ENCODE assay signal across 22 mouse cellular contexts in the genomic region with DNA sequence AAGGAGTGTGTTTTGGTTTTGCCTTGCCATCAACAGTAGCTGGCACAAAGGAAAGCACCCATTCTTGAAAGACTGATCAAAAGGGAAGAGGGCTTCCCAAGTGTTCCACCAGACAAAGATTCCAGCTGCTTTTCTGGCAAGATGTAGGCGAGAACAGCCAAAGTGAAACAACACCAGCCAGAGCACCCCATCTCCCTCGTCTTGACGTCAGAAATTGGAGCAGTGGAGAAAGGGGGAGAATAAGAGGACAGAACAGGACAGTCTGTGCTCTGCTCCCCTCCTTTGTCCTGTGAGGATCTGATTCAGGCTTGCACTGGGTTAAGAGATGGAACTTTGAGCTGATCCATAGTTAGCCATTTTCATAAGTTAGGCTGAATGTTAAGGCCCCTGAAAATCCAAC. TPM values are rescaled to one million over a fixed set of nuclear protein-coding genes. Genes with fewer than 3 reads are reported as not detected.
DNase-seq lines count a peak whose midpoint lies in the region; ATAC-seq and TF ChIP-seq lines count a peak whose summit lies in the region.
"Had no signal": no experiment of that assay in that cellular context is flagged by ENCODE, and none has a peak within 500 bp of the region (broad histone marks: within the 10 kb centered on the region; RNA-seq: fewer than 3 reads in every experiment).

No protein-coding gene starts in this region.

- TF ChIP-seq POLR2A in testis, adult 2 months (IDR thresholded peaks at IDR 0.05; ENCODE audit: control insufficient read depth, low read depth, low read length): no peak
- TF ChIP-seq POLR2A in olfactory bulb, adult 2 months (IDR thresholded peaks at IDR 0.05; ENCODE audit: insufficient read depth, low read depth, low read length): no peak

- H3K4me1 ChIP-seq in forebrain, embryonic 15.5 days: peaks cover 3% of the 10 kb centered on the region; the same call in 1 of the 2 replicates
- H3K4me1 ChIP-seq in forebrain, embryonic 16.5 days (replicated peaks; ENCODE audit: control insufficient read depth, insufficient read depth, low read length): no peaks in the 10 kb centered on the region
- H3K4me1 ChIP-seq in hindbrain, embryonic 13.5 days (replicated peaks): peaks cover under 1% of the 10 kb centered on the region; the same call in 1 of the 2 replicates
- H3K4me1 ChIP-seq in hindbrain, embryonic 11.5 days (replicated peaks; ENCODE audit: control insufficient read depth, insufficient read depth, low read length): no peaks in the 10 kb centered on the region
- H3K4me1 ChIP-seq in testis, adult 2 months (ENCODE audit: control insufficient read depth, insufficient read depth, low read length): no peaks in the 10 kb centered on the region
- no peaks in the 10 kb centered on the region for H3K4me1 ChIP-seq in olfactory bulb, adult 2 months (ENCODE audit: control insufficient read depth, insufficient read depth, low read length)
- H3K4me1 ChIP-seq in kidney, embryonic 15.5 days: no peaks in the 10 kb centered on the region
- H3K4me1 ChIP-seq: limb, embryonic 12.5 days; liver, embryonic 12.5 days had no signal

- 0 out of 2 replicates have a peak overlapping the region, but pooled peaks have one; percentile 15 for H3K27ac ChIP-seq in forebrain, embryonic 15.5 days (replicated peaks)
- H3K27ac ChIP-seq in forebrain, embryonic 16.5 days (ENCODE audit: low read length): no peak overlapping the region
- peak overlapping the region; percentile 50 for H3K27ac ChIP-seq in hindbrain, embryonic 13.5 days
- H3K27ac ChIP-seq in hindbrain, embryonic 11.5 days (ENCODE audit: low read depth, low read length): no peak overlapping the region
- peak overlapping the region; percentile 78 for H3K27ac ChIP-seq in testis, adult 2 months (ENCODE audit: control insufficient read depth, insufficient read depth, low read depth, low read length)
- H3K27ac ChIP-seq in olfactory bulb, adult 2 months (ENCODE audit: insufficient read depth, low read depth, low read length): peak overlapping the region; percentile 68
- H3K27ac ChIP-seq in kidney, embryonic 15.5 days: no peak overlapping the region
- H3K27ac ChIP-seq: limb, embryonic 12.5 days; liver, embryonic 12.5 days had no signal

- H3K27me3 ChIP-seq in forebrain, embryonic 15.5 days: no peaks in the 10 kb centered on the region
- H3K27me3 ChIP-seq in forebrain, embryonic 16.5 days (replicated peaks; ENCODE audit: control insufficient read depth, insufficient read depth, low read length): no peaks in the 10 kb centered on the region
- H3K27me3 ChIP-seq in hindbrain, embryonic 13.5 days: no peaks in the 10 kb centered on the region
- H3K27me3 ChIP-seq in hindbrain, embryonic 11.5 days (ENCODE audit: control insufficient read depth, insufficient read depth, low read length): no peaks in the 10 kb centered on the region
- no peaks in the 10 kb centered on the region for H3K27me3 ChIP-seq in testis, adult 2 months (ENCODE audit: control insufficient read depth, insufficient read depth, low read length)
- 0 out of 2 replicates have a peak, but pooled peaks cover 3% of the 10 kb centered on the region for H3K27me3 ChIP-seq in kidney, embryonic 15.5 days
- H3K27me3 ChIP-seq: limb, embryonic 12.5 days; liver, embryonic 12.5 days had no signal

- H3K36me3 ChIP-seq in forebrain, embryonic 15.5 days: no peaks in the 10 kb centered on the region
- H3K36me3 ChIP-seq in forebrain, embryonic 16.5 days (ENCODE audit: control insufficient read depth, insufficient read depth): no peaks in the 10 kb centered on the region
- H3K36me3 ChIP-seq in hindbrain, embryonic 13.5 days: no peaks in the 10 kb centered on the region
- H3K36me3 ChIP-seq in hindbrain, embryonic 11.5 days (ENCODE audit: control insufficient read depth, insufficient read depth, low read length): no peaks in the 10 kb centered on the region
- no peaks in the 10 kb centered on the region for H3K36me3 ChIP-seq in testis, adult 2 months (ENCODE audit: control insufficient read depth, insufficient read depth, low read length)
- H3K36me3 ChIP-seq in kidney, embryonic 15.5 days: no peaks in the 10 kb centered on the region
- H3K36me3 ChIP-seq: limb, embryonic 12.5 days; liver, embryonic 12.5 days had no signal

- TF ChIP-seq CTCF in testis, adult 2 months (IDR thresholded peaks at IDR 0.05; ENCODE audit: control insufficient read depth, insufficient read depth, insufficient replicate concordance, low read depth, low read length): no peak
- no peak for TF ChIP-seq CTCF in olfactory bulb, adult 2 months (IDR thresholded peaks at IDR 0.05; ENCODE audit: insufficient read depth, low read depth, low read length)

- ATAC-seq in forebrain, embryonic 15.5 days (replicated peaks): no peak; the same call in 1 of the 2 replicates
- no peak for ATAC-seq in forebrain, embryonic 16.5 days
- ATAC-seq in hindbrain, embryonic 13.5 days (ENCODE audit: low FRiP score): no peak
- no peak for ATAC-seq in hindbrain, embryonic 11.5 days (ENCODE audit: low FRiP score)
- ATAC-seq in kidney, embryonic 15.5 days (replicated peaks; ENCODE audit: low FRiP score): no peak
- ATAC-seq: inflammation-experienced regulatory T-cells, adult 6 months; liver, embryonic 12.5 days; midbrain, embryonic 16.5 days had no signal

- DNase-seq in hindbrain, embryonic 11.5 days (ENCODE audit: low spot score): no peak
- DNase-seq in testis, postnatal 14 days (ENCODE audit: low spot score): no peak
- DNase-seq: adrenal gland, postnatal 36 days; cerebellum, adult 9-10 months; gastrocnemius, postnatal 14 days; heart, postnatal 10 days; kidney, adult 2 months; kidney, postnatal 14 days; lung, adult 2 months; thymus, adult 2 months had no signal

- H3K4me3 ChIP-seq in forebrain, embryonic 15.5 days: no peak overlapping the region
- no peak overlapping the region for H3K4me3 ChIP-seq in forebrain, embryonic 16.5 days (replicated peaks; ENCODE audit: low read length)
- no peak overlapping the region for H3K4me3 ChIP-seq in hindbrain, embryonic 13.5 days
- no peak overlapping the region for H3K4me3 ChIP-seq in hindbrain, embryonic 11.5 days (ENCODE audit: low read depth, low read length)
- H3K4me3 ChIP-seq in testis, adult 2 months (ENCODE audit: control insufficient read depth, low read depth, low read length): no peak overlapping the region
- H3K4me3 ChIP-seq in olfactory bulb, adult 2 months (ENCODE audit: insufficient read depth, low read depth, low read length): no peak overlapping the region
- no peak overlapping the region for H3K4me3 ChIP-seq in kidney, embryonic 15.5 days (replicated peaks)
- H3K4me3 ChIP-seq: limb, embryonic 12.5 days; liver, embryonic 12.5 days had no signal

- H3K9ac ChIP-seq in forebrain, embryonic 15.5 days (replicated peaks): no peak overlapping the region
- H3K9ac ChIP-seq in forebrain, embryonic 16.5 days (replicated peaks; ENCODE audit: low read depth, low read length): no peak overlapping the region
- no peak overlapping the region for H3K9ac ChIP-seq in hindbrain, embryonic 13.5 days
- no peak overlapping the region for H3K9ac ChIP-seq in hindbrain, embryonic 11.5 days (ENCODE audit: low read depth, low read length)
- no peak overlapping the region for H3K9ac ChIP-seq in kidney, embryonic 15.5 days
- H3K9ac ChIP-seq: limb, embryonic 12.5 days; liver, embryonic 12.5 days had no signal

- H3K4me2 ChIP-seq in forebrain, embryonic 15.5 days (replicated peaks): no peak overlapping the region
- H3K4me2 ChIP-seq in forebrain, embryonic 16.5 days (ENCODE audit: low read length): no peak overlapping the region
- no peak overlapping the region for H3K4me2 ChIP-seq in hindbrain, embryonic 13.5 days
- H3K4me2 ChIP-seq in hindbrain, embryonic 11.5 days (replicated peaks; ENCODE audit: low read depth, low read length): no peak overlapping the region
- H3K4me2 ChIP-seq in kidney, embryonic 15.5 days: no peak overlapping the region
- H3K4me2 ChIP-seq: heart, embryonic 11.5 days; limb, embryonic 12.5 days; liver, embryonic 12.5 days had no signal

- no peaks in the 10 kb centered on the region for H3K9me3 ChIP-seq in forebrain, embryonic 15.5 days
- H3K9me3 ChIP-seq in forebrain, embryonic 16.5 days (ENCODE audit: control insufficient read depth, low read length): no peaks in the 10 kb centered on the region
- H3K9me3 ChIP-seq in hindbrain, embryonic 13.5 days: no peaks in the 10 kb centered on the region
- H3K9me3 ChIP-seq in hindbrain, embryonic 11.5 days (ENCODE audit: control insufficient read depth, low read length): no peaks in the 10 kb centered on the region
- H3K9me3 ChIP-seq in kidney, embryonic 15.5 days (replicated peaks): no peaks in the 10 kb centered on the region
- H3K9me3 ChIP-seq: limb, embryonic 12.5 days; liver, embryonic 12.5 days had no signal

- WGBS in forebrain, embryonic 15.5 days: 28% methylated on average over 3 of the region's 3 CpGs
- WGBS in forebrain, embryonic 16.5 days: 37% methylated on average over 3 of the region's 3 CpGs
- WGBS in hindbrain, embryonic 13.5 days: 50% methylated on average over 3 of the region's 3 CpGs
- WGBS in hindbrain, embryonic 11.5 days: 53% methylated on average over 3 of the region's 3 CpGs
- 30% methylated on average over 3 of the region's 3 CpGs for WGBS in olfactory bulb, adult 2 months
- WGBS in kidney, embryonic 15.5 days: 58% methylated on average over 3 of the region's 3 CpGs

RNA-seq across cellular contexts. Expression of a gene that starts 7.4 kb away (rescaled TPM):
- polyA plus RNA-seq in forebrain, embryonic 15.5 days (2015; fragmentation: Nextera tagmentation; extraction: Ambion mirVana): 105 and 106 TPM in 2 replicates
- 97.4 and 115 TPM in 2 replicates for polyA plus RNA-seq in forebrain, embryonic 16.5 days (2015; fragmentation: Nextera tagmentation; extraction: Ambion mirVana)
- polyA plus RNA-seq in hindbrain, embryonic 13.5 days (2015; fragmentation: Nextera tagmentation; extraction: Ambion mirVana): 132 and 138 TPM in 2 replicates
- polyA plus RNA-seq in hindbrain, embryonic 11.5 days (2014; fragmentation: Nextera tagmentation; extraction: Ambion mirVana): 61.0 and 66.6 TPM in 2 replicates
- polyA plus RNA-seq in testis, adult 2 months (2012; rRNA removed): 59.3 and 70.0 TPM in 2 replicates
- polyA plus RNA-seq in olfactory bulb, adult 2 months (2012; ENCODE audit: insufficient read depth, insufficient read length, low replicate concordance, missing spikeins): 162 and 238 TPM in 2 replicates
- polyA plus RNA-seq in kidney, embryonic 15.5 days (2015; fragmentation: Nextera tagmentation; extraction: Ambion mirVana): 2.1 and 3.0 TPM in 2 replicates

RNA-seq across cellular contexts. Expression of a gene that starts 25.1 kb away (rescaled TPM):
- polyA plus RNA-seq in forebrain, embryonic 15.5 days (2015; fragmentation: Nextera tagmentation; extraction: Ambion mirVana): 78.8 and 85.9 TPM in 2 replicates
- polyA plus RNA-seq in forebrain, embryonic 16.5 days (2015; fragmentation: Nextera tagmentation; extraction: Ambion mirVana): 68.6 and 95.7 TPM in 2 replicates
- polyA plus RNA-seq in hindbrain, embryonic 13.5 days (2015; fragmentation: Nextera tagmentation; extraction: Ambion mirVana): 77.0 and 79.4 TPM in 2 replicates
- 45.3 and 54.4 TPM in 2 replicates for polyA plus RNA-seq in hindbrain, embryonic 11.5 days (2014; fragmentation: Nextera tagmentation; extraction: Ambion mirVana)
- polyA plus RNA-seq in testis, adult 2 months (2012; rRNA removed): 469 and 559 TPM in 2 replicates
- 552 and 558 TPM in 2 replicates for polyA plus RNA-seq in olfactory bulb, adult 2 months (2012; ENCODE audit: insufficient read depth, insufficient read length, low replicate concordance, missing spikeins)
- polyA plus RNA-seq in kidney, embryonic 15.5 days (2015; fragmentation: Nextera tagmentation; extraction: Ambion mirVana): 57.4 and 69.3 TPM in 2 replicates

RNA-seq across cellular contexts. Expression of a gene that starts 38.4 kb away (rescaled TPM):
- 4.8 and 5.7 TPM in 2 replicates for polyA plus RNA-seq in forebrain, embryonic 15.5 days (2015; fragmentation: Nextera tagmentation; extraction: Ambion mirVana)
- polyA plus RNA-seq in forebrain, embryonic 16.5 days (2015; fragmentation: Nextera tagmentation; extraction: Ambion mirVana): 5.4 and 6.4 TPM in 2 replicates
- polyA plus RNA-seq in hindbrain, embryonic 13.5 days (2015; fragmentation: Nextera tagmentation; extraction: Ambion mirVana): 4.7 TPM in 2 replicates
- polyA plus RNA-seq in hindbrain, embryonic 11.5 days (2014; fragmentation: Nextera tagmentation; extraction: Ambion mirVana): 1.9 TPM in 2 replicates
- 5.1 and 5.7 TPM in 2 replicates for polyA plus RNA-seq in testis, adult 2 months (2012; rRNA removed)
- not detected in 2 replicates for polyA plus RNA-seq in olfactory bulb, adult 2 months (2012; ENCODE audit: insufficient read depth, insufficient read length, low replicate concordance, missing spikeins)
- polyA plus RNA-seq in kidney, embryonic 15.5 days (2015; fragmentation: Nextera tagmentation; extraction: Ambion mirVana): 2.8 and 3.5 TPM in 2 replicates

RNA-seq across cellular contexts. Expression of a gene that starts 48.8 kb away (rescaled TPM):
- polyA plus RNA-seq in forebrain, embryonic 15.5 days (2015; fragmentation: Nextera tagmentation; extraction: Ambion mirVana): 1.7 and 2.3 TPM in 2 replicates
- 1.4 and 2.5 TPM in 2 replicates for polyA plus RNA-seq in forebrain, embryonic 16.5 days (2015; fragmentation: Nextera tagmentation; extraction: Ambion mirVana)
- polyA plus RNA-seq in hindbrain, embryonic 13.5 days (2015; fragmentation: Nextera tagmentation; extraction: Ambion mirVana): 2.8 and 4.1 TPM in 2 replicates
- polyA plus RNA-seq in hindbrain, embryonic 11.5 days (2014; fragmentation: Nextera tagmentation; extraction: Ambion mirVana): 2.6 and 3.0 TPM in 2 replicates
- polyA plus RNA-seq in testis, adult 2 months (2012; rRNA removed): 0.55 and 1.5 TPM in 2 replicates
- not detected in 2 replicates for polyA plus RNA-seq in olfactory bulb, adult 2 months (2012; ENCODE audit: insufficient read depth, insufficient read length, low replicate concordance, missing spikeins)
- polyA plus RNA-seq in kidney, embryonic 15.5 days (2015; fragmentation: Nextera tagmentation; extraction: Ambion mirVana): 0.70 and 1.1 TPM in 2 replicates
- polyA plus RNA-seq: C2C12 had no signal

RNA-seq across cellular contexts. Expression of a gene that starts 52.9 kb away (rescaled TPM):
- polyA plus RNA-seq in forebrain, embryonic 15.5 days (2015; fragmentation: Nextera tagmentation; extraction: Ambion mirVana): 4.1 and 6.0 TPM in 2 replicates
- polyA plus RNA-seq in forebrain, embryonic 16.5 days (2015; fragmentation: Nextera tagmentation; extraction: Ambion mirVana): 3.4 and 3.8 TPM in 2 replicates
- polyA plus RNA-seq in hindbrain, embryonic 13.5 days (2015; fragmentation: Nextera tagmentation; extraction: Ambion mirVana): 8.4 and 10.1 TPM in 2 replicates
- 19.9 and 20.7 TPM in 2 replicates for polyA plus RNA-seq in hindbrain, embryonic 11.5 days (2014; fragmentation: Nextera tagmentation; extraction: Ambion mirVana)
- 17.9 and 19.2 TPM in 2 replicates for polyA plus RNA-seq in testis, adult 2 months (2012; rRNA removed)
- polyA plus RNA-seq in olfactory bulb, adult 2 months (2012; ENCODE audit: insufficient read depth, insufficient read length, low replicate concordance, missing spikeins): not detected in 2 replicates
- polyA plus RNA-seq in kidney, embryonic 15.5 days (2015; fragmentation: Nextera tagmentation; extraction: Ambion mirVana): 34.7 and 35.7 TPM in 2 replicates
- polyA plus RNA-seq: inflammation-experienced regulatory T-cells, adult 6 months had no signal

Comparison
In these comparisons a context has a peak if more than half of its experiments do, and no peak if none do; other contexts are left out.
1. H3K27ac ChIP-seq: peak in forebrain, embryonic 15.5 days (single experiment), hindbrain, embryonic 13.5 days (single experiment), testis, adult 2 months (single experiment) and olfactory bulb, adult 2 months (single experiment); none in forebrain, embryonic 16.5 days (single experiment), hindbrain, embryonic 11.5 days (single experiment) and kidney, embryonic 15.5 days (single experiment).
2. RNA of a gene that starts 7.4 kb away (polyA plus RNA-seq): 162 to 238 TPM in olfactory bulb, adult 2 months, 132 to 138 TPM in hindbrain, embryonic 13.5 days, 105 to 106 TPM in forebrain, embryonic 15.5 days, 97.4 to 115 TPM in forebrain, embryonic 16.5 days, 59.3 to 70.0 TPM in testis, adult 2 months and 61.0 to 66.6 TPM in hindbrain, embryonic 11.5 days; 2.1 to 3.0 TPM in kidney, embryonic 15.5 days; every median in the first group is over 10 times any median in the second.